Mouse (Mus musculus): ENCODE measurements around the gene Fez2. TPM values are rescaled to one million over a fixed set of nuclear protein-coding genes. Genes with fewer than 3 reads are reported as not detected.

Fez2 gene
- 10 to 100 TPM; 31.6 to 34.4 TPM for total RNA-seq (2021)

- peak; percentile 86 to 88 for DNase-seq (ENCODE audit: extremely low spot score in 1 of 2, low spot score in 1 of 2)
Observed at GRCm38 (mm10) chr17:78417381-78418281, at the start of gene Fez2. Gene Fez2, minus strand, starts transcription at chr17:78418152.

GRCm38 (mm10) chr17:78465500-78465899, 47.5 kb upstream of the Fez2 start:
- no peak for DNase-seq (ENCODE audit: extremely low spot score in 1 of 2, low spot score in 1 of 2)

GRCm38 (mm10) chr17:78465071-78465470, 47.1 kb upstream of the Fez2 start:
- no peak for DNase-seq (ENCODE audit: extremely low spot score in 1 of 2, low spot score in 1 of 2)

- no peak for DNase-seq (ENCODE audit: extremely low spot score in 1 of 2, low spot score in 1 of 2)
Observed at GRCm38 (mm10) chr17:78460140-78460539, 42.2 kb upstream of the Fez2 start.

- no peak for DNase-seq (ENCODE audit: extremely low spot score in 1 of 2, low spot score in 1 of 2)
Observed at GRCm38 (mm10) chr17:78455556-78455955, 37.6 kb upstream of the Fez2 start.

- DNase-seq (ENCODE audit: extremely low spot score in 1 of 2, low spot score in 1 of 2) = peak; percentile 43 to 83
Observed at GRCm38 (mm10) chr17:78455114-78455513, 37.2 kb upstream of the Fez2 start.

- no peak for DNase-seq (ENCODE audit: extremely low spot score in 1 of 2, low spot score in 1 of 2)
Observed at GRCm38 (mm10) chr17:78454189-78454977, 36.4 kb upstream of the Fez2 start.

- DNase-seq (ENCODE audit: extremely low spot score in 1 of 2, low spot score in 1 of 2) = no peak
Observed at GRCm38 (mm10) chr17:78453529-78453928, 35.6 kb upstream of the Fez2 start.

- DNase-seq (ENCODE audit: extremely low spot score in 1 of 2, low spot score in 1 of 2) = no peak
Observed at GRCm38 (mm10) chr17:78451886-78452285, 33.9 kb upstream of the Fez2 start.

- DNase-seq (ENCODE audit: extremely low spot score in 1 of 2, low spot score in 1 of 2) = no peak
Observed at GRCm38 (mm10) chr17:78451332-78451793, 33.4 kb upstream of the Fez2 start.

- no peak for DNase-seq (ENCODE audit: extremely low spot score in 1 of 2, low spot score in 1 of 2)
Observed at GRCm38 (mm10) chr17:78449635-78450197, 31.8 kb upstream of the Fez2 start.

GRCm38 (mm10) chr17:78444826-78445225, 26.9 kb upstream of the Fez2 start:
- no peak for DNase-seq (ENCODE audit: extremely low spot score in 1 of 2, low spot score in 1 of 2)

GRCm38 (mm10) chr17:78440771-78441170, 22.8 kb upstream of the Fez2 start:
- DNase-seq (ENCODE audit: extremely low spot score in 1 of 2, low spot score in 1 of 2) = no peak

GRCm38 (mm10) chr17:78437161-78437560, 19.2 kb upstream of the Fez2 start:
- DNase-seq (ENCODE audit: extremely low spot score in 1 of 2, low spot score in 1 of 2) = no peak

- no peak for DNase-seq (ENCODE audit: extremely low spot score in 1 of 2, low spot score in 1 of 2)
Observed at GRCm38 (mm10) chr17:78435661-78436060, 17.7 kb upstream of the Fez2 start.

GRCm38 (mm10) chr17:78434746-78435145, 16.8 kb upstream of the Fez2 start:
- peak in 1 of 2 experiments; percentile 54 for DNase-seq (ENCODE audit: extremely low spot score in 1 of 2, low spot score in 1 of 2)

GRCm38 (mm10) chr17:78430374-78430773, 12.4 kb upstream of the Fez2 start:
- no peak for DNase-seq (ENCODE audit: extremely low spot score in 1 of 2, low spot score in 1 of 2)

- no peak for DNase-seq (ENCODE audit: extremely low spot score in 1 of 2, low spot score in 1 of 2)
Observed at GRCm38 (mm10) chr17:78429051-78429450, 11.1 kb upstream of the Fez2 start.

GRCm38 (mm10) chr17:78425026-78425425, 7.1 kb upstream of the Fez2 start:
- no peak for DNase-seq (ENCODE audit: extremely low spot score in 1 of 2, low spot score in 1 of 2)

GRCm38 (mm10) chr17:78419216-78419615, 1.3 kb upstream of the Fez2 start:
- no peak for DNase-seq (ENCODE audit: extremely low spot score in 1 of 2, low spot score in 1 of 2)

- no peak for DNase-seq (ENCODE audit: extremely low spot score in 1 of 2, low spot score in 1 of 2)
Observed at GRCm38 (mm10) chr17:78415255-78415654, 2.7 kb downstream of the Fez2 start.

Data from layer of hippocampus, postnatal 25 days (tissue).